Mouse (Mus musculus): ENCODE measurements around the gene Tacc3.

Gene Tacc3

DNA sequence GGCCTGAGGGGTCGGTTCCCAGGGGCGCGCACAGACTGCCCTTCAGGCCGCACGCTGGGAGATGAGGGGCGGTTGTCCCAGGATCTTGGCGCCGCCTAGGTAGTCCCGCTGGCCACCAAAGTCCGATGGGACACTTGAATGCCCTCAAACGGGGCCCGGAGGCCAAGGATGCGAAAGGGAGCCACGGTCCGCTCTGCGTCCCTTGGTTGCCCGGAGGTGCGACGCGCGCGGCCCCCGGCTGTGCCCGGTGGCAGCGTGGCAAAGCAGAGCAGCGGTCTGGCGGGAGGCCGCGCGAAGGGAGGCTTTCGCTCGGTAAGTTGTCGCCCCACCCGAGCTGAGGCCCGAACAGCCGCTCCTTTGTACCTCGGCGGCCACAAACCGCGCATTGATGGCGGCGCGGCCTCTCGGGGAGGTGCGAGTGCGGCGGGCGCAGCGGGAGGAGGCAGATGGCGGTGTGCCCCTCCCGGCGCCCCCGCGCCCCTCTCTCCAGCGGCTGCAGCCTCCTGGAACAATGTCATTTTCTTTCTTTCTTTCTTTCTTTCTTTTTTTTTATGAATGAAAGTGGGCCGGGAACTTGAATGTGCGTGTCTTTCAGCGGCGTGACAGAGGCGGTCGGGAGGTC is 65.2 kb downstream of the Tacc3 start:
- no peak for DNase-seq (ENCODE audit: low spot score)

DNA sequence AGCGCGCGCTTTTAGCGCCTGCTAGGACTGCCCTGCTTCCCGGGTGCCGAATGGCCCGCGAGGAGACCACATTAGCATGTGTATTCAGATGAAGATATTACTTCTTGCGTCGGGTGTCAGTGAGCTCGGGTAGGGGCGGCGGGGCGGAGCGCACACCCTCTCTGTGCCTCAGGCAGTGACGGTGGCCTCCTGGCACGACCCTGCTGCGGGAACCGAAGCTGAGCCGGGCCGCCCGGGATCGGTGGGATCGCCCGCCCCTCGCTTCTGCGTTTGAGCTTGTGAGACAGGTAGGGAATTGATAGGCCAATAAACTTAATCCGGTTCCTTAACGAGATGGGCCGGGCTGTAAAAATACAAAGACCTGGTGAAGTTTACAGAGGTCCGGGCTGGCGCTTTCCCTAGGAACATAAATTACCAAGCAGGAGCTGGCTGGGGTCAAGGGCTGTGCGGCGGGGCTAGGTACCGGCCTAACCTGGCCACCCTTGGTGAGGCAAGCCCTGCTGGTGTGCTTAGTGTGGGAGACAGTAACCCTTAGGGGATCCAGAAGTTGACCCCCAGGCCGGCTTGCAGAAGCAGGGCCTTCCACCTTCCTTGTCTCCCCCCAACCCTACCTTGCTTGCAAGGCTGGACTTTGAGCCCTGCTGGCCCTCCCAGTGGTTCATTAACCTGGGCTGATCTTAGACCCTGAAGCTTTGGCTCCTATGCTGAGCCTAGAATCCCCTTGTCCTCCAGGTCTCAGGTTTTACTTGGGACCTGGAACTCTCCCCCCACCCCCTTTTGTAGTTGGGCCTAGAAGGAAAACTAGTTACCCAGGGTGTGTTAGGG is 65.9 kb downstream of the Tacc3 start:
- no peak for DNase-seq (ENCODE audit: low spot score)

DNA sequence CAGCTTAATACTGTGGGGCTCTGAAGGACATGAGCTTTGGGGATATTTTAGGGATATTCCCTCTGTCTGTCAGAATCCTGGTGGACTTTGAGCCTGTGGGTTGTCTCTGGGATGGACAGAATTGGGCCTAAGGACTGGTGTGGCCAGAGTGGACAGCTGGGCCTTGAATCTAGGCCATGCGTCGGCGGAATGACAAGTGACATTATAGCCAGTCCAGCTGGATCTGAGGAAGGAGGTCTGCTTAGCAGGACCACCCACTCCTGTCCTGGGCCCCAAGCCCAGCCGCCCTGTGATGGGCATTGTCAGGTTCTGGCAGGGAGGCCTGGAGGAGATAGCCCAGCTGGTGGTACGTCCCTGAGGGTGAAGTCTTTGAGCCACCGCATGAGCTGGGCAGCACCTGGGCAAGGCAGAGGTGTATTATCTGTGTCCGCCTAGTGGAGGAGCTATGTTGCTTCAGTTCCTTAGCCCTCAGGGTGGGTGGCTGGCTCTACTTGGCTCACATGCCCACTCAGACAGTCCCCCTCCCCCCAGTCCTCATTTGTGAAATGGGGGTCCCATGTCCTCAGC is 68.2 kb downstream of the Tacc3 start:
- no peak for DNase-seq (ENCODE audit: low spot score)

DNA sequence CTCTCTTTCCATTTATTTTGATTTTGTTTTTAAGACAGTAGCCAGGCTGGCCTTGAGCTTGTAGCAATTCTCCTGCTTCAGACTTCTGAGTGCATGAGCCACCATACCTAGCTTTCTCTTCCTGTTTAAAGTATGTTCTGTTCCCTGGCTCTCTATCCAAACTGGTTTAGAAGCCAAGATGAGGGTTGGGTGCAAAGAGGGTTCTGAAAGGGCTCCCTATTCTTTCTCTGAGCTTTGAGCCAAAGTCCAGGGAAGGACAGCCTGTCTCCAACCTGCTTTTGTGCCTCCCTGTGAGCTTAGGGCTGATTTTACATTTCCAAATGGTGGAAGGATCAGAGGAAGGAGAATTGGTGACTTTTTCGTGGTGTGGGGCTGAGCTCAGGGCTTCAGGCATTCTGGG is 69.0 kb downstream of the Tacc3 start:
- DNase-seq (ENCODE audit: low spot score): no peak

Measured in testis, postnatal 10 days (tissue).